Mouse (Mus musculus) midbrain, embryonic 14.5 days (tissue): ENCODE measurements at regions not wholly inside any gene's neighbourhood (a gene's known extent, or its start where the extent isn't known, plus 50 kb on each side); places are given as distances from the start of the nearest gene placed in this dataset.

Source experiments
- ATAC-seq: fragments of 200-750 bp; cut with Nextera tagmentation; 2 replicates; pipeline ENCODE4 v1.8.0; 2017; ENCODE audit warnings: moderate number of reproducible peaks, moderate library complexity; ENCODE audit not compliant: low FRiP score, low TSS enrichment
- DNase-seq: peaks from one replicate; pipeline ENCODE4 v3.0.0-alpha.2; 2015
- H3K27ac ChIP-seq: fragments of 300-500 bp; sonication (generic); replicated peaks from 2 replicates; pipeline ENCODE4 v1.5.1; 2014; ENCODE audit warnings: mild to moderate bottlenecking, low read depth, low read length, moderate library complexity
- H3K27me3 ChIP-seq: fragments of 300-500 bp; sonication (generic); 2 replicates; pipeline ENCODE4 v1.6.1; 2014; ENCODE audit warnings: low read length, control low read depth, mixed read lengths; ENCODE audit not compliant: control insufficient read depth, insufficient read depth
- H3K36me3 ChIP-seq: fragments of 300-500 bp; sonication (generic); 2 replicates; pipeline ENCODE4 v1.6.1; 2014; ENCODE audit warnings: low read length, control low read depth; ENCODE audit not compliant: control insufficient read depth, insufficient read depth
- H3K4me1 ChIP-seq: fragments of 300-500 bp; sonication (generic); 2 replicates; pipeline ENCODE4 v1.6.1; 2014; ENCODE audit warnings: mild to moderate bottlenecking, antibody characterized with exemption, low read length, control low read depth; ENCODE audit not compliant: control insufficient read depth, insufficient read depth
- H3K4me2 ChIP-seq: fragments of 300-500 bp; sonication (generic); 2 replicates; pipeline ENCODE4 v1.6.1; 2014; ENCODE audit warnings: mild to moderate bottlenecking, low read length, moderate library complexity
- H3K4me3 ChIP-seq: fragments of 300-500 bp; sonication (generic); replicated peaks from 2 replicates; pipeline ENCODE4 v1.5.1; 2014; ENCODE audit warnings: low read depth, low read length
- H3K9ac ChIP-seq: fragments of 300-500 bp; sonication (generic); replicated peaks from 2 replicates; pipeline ENCODE4 v1.6.1; 2014; ENCODE audit warnings: mild to moderate bottlenecking, low read length, moderate library complexity
- H3K9me3 ChIP-seq: fragments of 300-500 bp; sonication (generic); 2 replicates; pipeline ENCODE4 v1.6.1; 2016; ENCODE audit warnings: low read length, control low read depth, mixed read lengths; ENCODE audit not compliant: control insufficient read depth
- WGBS: fragments of 180-500 bp; shearing (Covaris S2); extraction: QIAGEN DNeasy Blood & Tissue Kit; methylation state at CpG from one replicate; pipeline ENCODE4 v1.1.7; 2014; 5-methylcytosine and 5-hydroxymethylcytosine counted together

DNA sequence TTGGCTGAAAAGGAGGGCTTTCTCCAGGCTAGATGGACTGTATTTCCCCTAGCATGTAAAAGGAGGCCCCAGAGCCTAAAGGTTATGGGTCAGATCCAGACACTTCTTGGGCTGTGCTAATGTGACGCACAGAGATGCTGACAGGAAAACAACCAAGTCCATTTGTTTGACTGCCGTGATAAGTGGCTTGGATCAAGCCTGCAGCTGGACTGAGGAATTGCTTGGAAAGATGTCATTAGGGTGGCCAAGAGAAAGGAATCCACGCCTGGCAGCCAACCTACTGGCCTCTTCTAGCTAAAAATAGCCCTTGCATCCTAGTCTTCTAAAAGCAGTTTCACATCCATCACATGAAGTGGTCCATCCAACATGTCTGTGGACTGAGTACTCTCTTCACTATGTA is 241.8 kb upstream of the Nr4a3 start:
- no peak for DNase-seq
- H3K9ac ChIP-seq, result no peak overlapping the region
- ATAC-seq, result no peak
- WGBS, result 87% methylated on average over 3 of the region's 3 CpGs
- H3K4me1 ChIP-seq, result no peaks in the 10 kb centered on the region
- H3K4me2 ChIP-seq, result no peak overlapping the region
- H3K36me3 ChIP-seq, result no peaks in the 10 kb centered on the region
- no peak overlapping the region for H3K27ac ChIP-seq
- H3K27me3 ChIP-seq, result no peaks in the 10 kb centered on the region
- no peak overlapping the region for H3K4me3 ChIP-seq
- no peaks in the 10 kb centered on the region for H3K9me3 ChIP-seq

DNA sequence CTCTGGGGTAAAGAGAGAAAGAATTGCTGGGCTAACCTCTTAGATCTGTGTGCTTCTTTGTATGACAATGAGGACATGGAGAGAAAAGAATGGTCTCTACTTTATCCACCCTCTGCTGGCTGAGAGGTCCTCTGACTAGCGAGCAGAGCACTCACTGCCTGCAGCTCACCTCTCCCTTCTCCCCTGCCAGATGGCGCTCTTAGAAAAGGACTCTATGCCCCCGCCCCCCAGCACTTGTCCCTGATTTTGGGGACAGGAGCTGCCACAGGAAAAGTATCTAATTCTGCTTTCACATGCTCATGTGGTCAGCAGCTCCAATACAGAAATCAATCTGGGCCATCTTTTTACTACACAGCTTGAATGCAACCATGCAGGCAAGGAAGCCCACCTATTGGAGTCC is 237.1 kb upstream of the Nr4a3 start:
- H3K9me3 ChIP-seq, result no peaks in the 10 kb centered on the region
- H3K27me3 ChIP-seq, result no peaks in the 10 kb centered on the region
- no peaks in the 10 kb centered on the region for H3K36me3 ChIP-seq
- peak; percentile 33 for DNase-seq
- no peak overlapping the region for H3K9ac ChIP-seq
- 3% methylated on average over 3 of the region's 3 CpGs for WGBS
- H3K4me2 ChIP-seq, result no peak overlapping the region
- no peak for ATAC-seq
- H3K4me3 ChIP-seq, result no peak overlapping the region
- H3K4me1 ChIP-seq, result no peaks in the 10 kb centered on the region
- H3K27ac ChIP-seq, result no peak overlapping the region

GRCm38 (mm10) chr4:47814030-47814429 is 230.9 kb upstream of the Nr4a3 start:
- H3K36me3 ChIP-seq, result no peaks in the 10 kb centered on the region
- 88% methylated on average over 7 of the region's 7 CpGs for WGBS
- H3K27ac ChIP-seq, result no peak overlapping the region
- ATAC-seq (no peak), DNase-seq (no peak)
- H3K9me3 ChIP-seq, result no peaks in the 10 kb centered on the region
- H3K27me3 ChIP-seq, result no peaks in the 10 kb centered on the region
- H3K4me1 ChIP-seq, result no peaks in the 10 kb centered on the region
- H3K9ac ChIP-seq, result no peak overlapping the region
- no peak overlapping the region for H3K4me3 ChIP-seq
- H3K4me2 ChIP-seq, result no peak overlapping the region

- WGBS, result 90% methylated on average over 18 of the region's 18 CpGs
- H3K27me3 ChIP-seq, result no peaks in the 10 kb centered on the region
- no peaks in the 10 kb centered on the region for H3K9me3 ChIP-seq
- no peaks in the 10 kb centered on the region for H3K36me3 ChIP-seq
- no peak overlapping the region for H3K27ac ChIP-seq
- no peak overlapping the region for H3K4me2 ChIP-seq
- DNase-seq (no peak), ATAC-seq (no peak)
- no peak overlapping the region for H3K4me3 ChIP-seq
- H3K9ac ChIP-seq, result no peak overlapping the region
- no peaks in the 10 kb centered on the region for H3K4me1 ChIP-seq
These were observed 226.4 kb upstream of the Nr4a3 start for GRCm38 (mm10) chr4:47818371-47819159.

GRCm38 (mm10) chr4:47820562-47820961 is 224.4 kb upstream of the Nr4a3 start:
- Histone ChIP-seq H3K27ac (no peak overlapping the region), H3K4me1 (no peaks in the 10 kb centered on the region), H3K9me3 (no peaks in the 10 kb centered on the region), H3K27me3 (no peaks in the 10 kb centered on the region), H3K9ac (no peak overlapping the region), H3K4me3 (no peak overlapping the region), H3K36me3 (no peaks in the 10 kb centered on the region), H3K4me2 (no peak overlapping the region)
- ATAC-seq (no peak), DNase-seq (no peak)
- 86% methylated on average over 1 of the region's 1 CpGs for WGBS

- DNase-seq (no peak), ATAC-seq (no peak)
- Histone ChIP-seq H3K27ac (no peak overlapping the region), H3K4me1 (no peaks in the 10 kb centered on the region), H3K4me3 (no peak overlapping the region), H3K36me3 (no peaks in the 10 kb centered on the region), H3K27me3 (no peaks in the 10 kb centered on the region), H3K9me3 (no peaks in the 10 kb centered on the region), H3K9ac (no peak overlapping the region), H3K4me2 (no peak overlapping the region)
- 86% methylated on average over 9 of the region's 9 CpGs for WGBS
These were observed 221.7 kb upstream of the Nr4a3 start for GRCm38 (mm10) chr4:47823299-47823698.

DNA sequence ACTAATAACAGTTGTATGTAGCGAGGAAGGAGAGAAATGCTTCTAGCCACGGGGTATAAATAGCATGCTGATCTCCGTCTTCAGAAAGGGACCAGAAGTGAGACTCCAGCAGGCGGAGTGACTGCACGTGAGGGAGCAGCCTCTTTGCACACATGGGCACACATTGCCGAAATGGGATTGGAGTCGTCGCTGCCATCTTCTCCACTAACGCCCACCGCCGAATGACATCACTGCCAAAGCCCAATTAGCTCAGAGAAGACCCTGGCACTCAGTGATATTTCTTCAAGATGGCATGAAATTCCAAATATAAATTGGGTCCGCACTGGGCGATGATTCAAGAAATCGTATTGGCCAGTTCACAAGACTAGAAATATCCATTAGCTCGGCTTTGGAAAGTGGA is 220.9 kb upstream of the Nr4a3 start:
- no peak overlapping the region for H3K4me2 ChIP-seq
- no peaks in the 10 kb centered on the region for H3K36me3 ChIP-seq
- no peak overlapping the region for H3K4me3 ChIP-seq
- ATAC-seq, result no peak
- H3K27me3 ChIP-seq, result no peaks in the 10 kb centered on the region
- DNase-seq, result no peak
- H3K9me3 ChIP-seq, result no peaks in the 10 kb centered on the region
- no peak overlapping the region for H3K27ac ChIP-seq
- WGBS, result 92% methylated on average over 15 of the region's 15 CpGs
- no peaks in the 10 kb centered on the region for H3K4me1 ChIP-seq
- no peak overlapping the region for H3K9ac ChIP-seq

DNA sequence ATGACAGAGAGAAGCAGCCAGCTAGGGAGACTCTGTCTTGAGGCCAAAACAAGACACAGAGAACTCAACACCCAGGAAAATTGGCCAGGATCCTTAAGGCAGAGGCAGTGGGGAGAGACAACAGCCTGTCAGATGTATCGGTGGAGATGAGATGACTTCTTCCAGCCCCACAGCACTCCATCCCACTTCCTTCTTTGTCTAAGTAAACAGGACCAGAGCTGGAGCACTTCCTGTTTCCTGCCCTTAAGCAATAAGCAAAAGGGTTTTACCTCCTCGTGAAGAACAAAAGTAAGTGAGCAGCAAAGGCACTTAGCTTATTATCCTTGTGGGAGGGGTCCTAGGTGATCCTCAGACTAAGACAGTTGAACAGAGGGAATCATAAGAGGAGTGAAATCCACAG is 212.0 kb upstream of the Nr4a3 start:
- H3K4me1 ChIP-seq, result no peaks in the 10 kb centered on the region
- WGBS, result 85% methylated on average over 2 of the region's 2 CpGs
- no peak overlapping the region for H3K27ac ChIP-seq
- DNase-seq, result no peak
- no peak for ATAC-seq
- H3K4me2 ChIP-seq, result no peak overlapping the region
- H3K36me3 ChIP-seq, result no peaks in the 10 kb centered on the region
- no peak overlapping the region for H3K4me3 ChIP-seq
- no peak overlapping the region for H3K9ac ChIP-seq
- no peaks in the 10 kb centered on the region for H3K27me3 ChIP-seq
- no peaks in the 10 kb centered on the region for H3K9me3 ChIP-seq

DNA sequence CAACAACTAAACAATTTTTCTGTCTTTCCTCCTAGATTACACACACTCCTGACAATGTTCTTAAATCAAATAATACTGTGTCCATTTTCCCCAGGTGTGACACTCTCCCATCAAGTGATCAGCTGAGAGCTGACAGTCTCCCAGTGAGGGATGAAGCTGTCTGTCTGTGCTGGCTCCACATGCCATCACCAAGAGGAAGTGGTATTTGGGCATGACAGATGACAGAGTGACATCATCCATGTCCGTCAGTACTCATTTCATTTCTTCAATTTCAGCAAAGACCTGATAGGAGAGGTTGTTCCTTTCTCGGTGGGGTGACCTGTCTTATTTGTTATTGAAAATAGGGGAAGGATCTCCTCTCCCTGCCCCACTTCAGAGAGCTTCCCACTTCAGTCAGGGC is 206.5 kb upstream of the Nr4a3 start:
- no peak overlapping the region for H3K27ac ChIP-seq
- no peaks in the 10 kb centered on the region for H3K4me1 ChIP-seq
- DNase-seq (no peak), ATAC-seq (no peak)
- 88% methylated on average over 2 of the region's 2 CpGs for WGBS
- no peaks in the 10 kb centered on the region for H3K9me3 ChIP-seq
- no peak overlapping the region for H3K4me3 ChIP-seq
- no peak overlapping the region for H3K4me2 ChIP-seq
- H3K36me3 ChIP-seq, result no peaks in the 10 kb centered on the region
- no peak overlapping the region for H3K9ac ChIP-seq
- no peaks in the 10 kb centered on the region for H3K27me3 ChIP-seq
